Mouse (Mus musculus): ENCODE measurements around the gene Nutm2. TPM values are rescaled to one million over a fixed set of nuclear protein-coding genes. Genes with fewer than 3 reads are reported as not detected.
"Not testable (repeated sequence)": the region's sequence is repeated elsewhere in the genome, so short reads cannot be mapped to it uniquely, and the experiment has no call there.

Nutm2 gene
- polyA plus RNA-seq, 1 experiment, result not detected

DNA sequence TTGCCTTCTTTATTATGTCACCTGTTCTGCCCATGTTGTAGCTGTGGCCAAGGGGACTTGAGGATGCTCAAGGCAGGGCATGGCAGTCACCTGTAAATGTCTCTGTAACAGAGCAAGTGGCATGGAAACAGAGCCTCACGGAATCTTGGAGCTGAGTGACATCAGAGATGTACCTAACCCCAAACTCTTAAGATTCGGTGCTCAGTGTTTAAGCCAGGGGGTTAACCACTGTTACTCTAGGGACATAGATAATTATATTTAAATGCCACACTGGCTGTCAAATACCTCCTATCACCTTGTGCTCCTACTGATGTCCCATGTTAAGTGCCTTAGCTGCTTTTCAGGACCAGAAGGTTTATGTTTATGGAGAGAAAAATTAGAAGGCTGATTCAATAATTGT lies 23.3 kb upstream of the Nutm2 start, which contains the start of gene Gm47429:
TSS of gene Gm47429 (minus strand) at position 101 of the 400 bp plus-strand sequence.
- WGBS, result 88% methylated on average over 2 of the region's 2 CpGs
- Histone ChIP-seq H3K27ac (ENCODE audit: control insufficient read depth, insufficient read depth, low read length) (no peak within 1 kb of the TSS), H3K36me3 (ENCODE audit: control insufficient read depth, insufficient read depth, low read length) (no peaks in the 10 kb centered on the region), H3K4me3 (ENCODE audit: control insufficient read depth, insufficient read depth, low read length) (no peak within 1 kb of the TSS), H3K4me1 (replicated peaks; ENCODE audit: control insufficient read depth, insufficient read depth, low read length) (no peaks in the 10 kb centered on the region), H3K27me3 (ENCODE audit: control insufficient read depth, insufficient read depth, low read length) (no peaks in the 10 kb centered on the region)
- TF ChIP-seq CTCF (IDR thresholded peaks at IDR 0.05; ENCODE audit: borderline replicate concordance, control insufficient read depth, extremely low read depth, insufficient read depth, low read length, poor library complexity) (no peak), POLR2A (IDR thresholded peaks at IDR 0.05; ENCODE audit: control insufficient read depth, extremely low read depth, insufficient read depth, low read length, poor library complexity) (no peak)
- DNase-seq, result no peak

DNA sequence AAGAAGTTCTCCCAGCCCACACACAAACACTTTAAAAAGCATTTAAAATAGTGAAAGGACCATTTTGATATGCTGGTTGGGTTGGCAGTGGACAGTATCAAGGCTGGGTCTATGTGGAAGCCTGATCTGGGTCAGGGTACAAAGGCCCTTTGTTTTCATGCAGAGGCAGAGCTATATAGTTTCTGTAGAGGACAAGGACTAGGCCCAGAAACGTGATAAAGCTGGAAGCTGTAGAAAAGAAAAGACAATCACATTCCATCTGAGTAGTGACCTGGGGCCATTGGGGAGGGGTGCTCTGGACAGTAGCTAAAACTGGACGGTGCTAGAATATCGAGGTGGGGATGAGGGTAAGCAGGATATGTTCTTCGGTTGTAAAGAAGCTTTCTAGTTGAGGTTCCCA lies 21.8 kb upstream of the Nutm2 start:
- 85% methylated on average over 4 of the region's 4 CpGs for WGBS
- no peaks in the 10 kb centered on the region for H3K27me3 ChIP-seq (ENCODE audit: control insufficient read depth, insufficient read depth, low read length)
- no peak overlapping the region for H3K4me3 ChIP-seq (ENCODE audit: control insufficient read depth, insufficient read depth, low read length)
- H3K27ac ChIP-seq (ENCODE audit: control insufficient read depth, insufficient read depth, low read length), result no peak overlapping the region
- TF ChIP-seq CTCF (IDR thresholded peaks at IDR 0.05; ENCODE audit: borderline replicate concordance, control insufficient read depth, extremely low read depth, insufficient read depth, low read length, poor library complexity) (no peak), POLR2A (IDR thresholded peaks at IDR 0.05; ENCODE audit: control insufficient read depth, extremely low read depth, insufficient read depth, low read length, poor library complexity) (no peak)
- H3K36me3 ChIP-seq (ENCODE audit: control insufficient read depth, insufficient read depth, low read length), result no peaks in the 10 kb centered on the region
- H3K4me1 ChIP-seq (replicated peaks; ENCODE audit: control insufficient read depth, insufficient read depth, low read length), result no peaks in the 10 kb centered on the region
- no peak for DNase-seq

DNA sequence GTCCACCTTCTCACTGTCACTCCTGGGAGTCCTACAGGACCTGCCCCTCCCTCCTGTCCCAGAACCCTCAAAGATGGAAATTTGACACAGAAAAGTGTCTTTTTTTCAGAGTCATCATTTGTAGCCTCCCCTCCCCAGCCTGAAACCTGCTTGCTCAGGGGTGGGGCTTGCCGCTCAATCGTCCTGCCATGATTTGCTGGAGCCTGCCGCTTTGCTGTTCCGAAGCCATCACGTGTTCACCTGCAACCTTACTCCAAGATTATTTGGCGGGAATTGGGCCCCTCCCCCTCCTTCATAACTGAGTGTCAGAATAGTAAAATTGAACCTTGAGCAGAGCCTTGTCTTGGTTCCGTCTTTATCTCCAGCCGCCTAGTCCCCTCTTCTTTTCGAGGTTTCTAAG lies 14.8 kb upstream of the Nutm2 start:
- WGBS, result 70% methylated on average over 9 of the region's 9 CpGs
- not testable (repeated sequence) for H3K27me3 ChIP-seq (ENCODE audit: control insufficient read depth, insufficient read depth, low read length); H3K27ac ChIP-seq (ENCODE audit: control insufficient read depth, insufficient read depth, low read length); H3K36me3 ChIP-seq (ENCODE audit: control insufficient read depth, insufficient read depth, low read length); H3K4me3 ChIP-seq (ENCODE audit: control insufficient read depth, insufficient read depth, low read length); DNase-seq; H3K4me1 ChIP-seq (replicated peaks; ENCODE audit: control insufficient read depth, insufficient read depth, low read length)

DNA sequence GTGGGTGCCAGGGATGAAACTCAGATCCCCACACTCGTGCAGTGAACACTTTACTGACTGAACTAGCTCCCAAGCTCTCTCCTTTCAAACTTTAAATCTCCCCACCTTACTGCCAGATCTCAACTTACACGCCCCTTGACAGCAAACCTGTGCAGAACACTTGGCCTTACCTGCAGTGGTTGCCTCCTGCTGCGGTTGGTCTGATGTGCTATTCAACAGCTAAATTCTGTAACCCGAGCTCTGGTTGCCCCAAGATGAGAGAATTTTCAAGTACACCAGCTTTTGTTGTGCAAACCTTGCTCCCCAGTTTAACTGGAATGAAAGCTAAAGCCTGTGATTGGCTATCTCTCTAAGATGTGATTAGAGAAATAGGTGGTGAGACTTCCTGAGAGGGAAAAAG lies 13.7 kb upstream of the Nutm2 start:
- Histone ChIP-seq H3K27ac (ENCODE audit: control insufficient read depth, insufficient read depth, low read length) (no peak overlapping the region), H3K4me3 (ENCODE audit: control insufficient read depth, insufficient read depth, low read length) (no peak overlapping the region), H3K4me1 (replicated peaks; ENCODE audit: control insufficient read depth, insufficient read depth, low read length) (no peaks in the 10 kb centered on the region), H3K36me3 (ENCODE audit: control insufficient read depth, insufficient read depth, low read length) (no peaks in the 10 kb centered on the region), H3K27me3 (ENCODE audit: control insufficient read depth, insufficient read depth, low read length) (no peaks in the 10 kb centered on the region)
- 48% methylated on average over 4 of the region's 4 CpGs for WGBS
- TF ChIP-seq CTCF (IDR thresholded peaks at IDR 0.05; ENCODE audit: borderline replicate concordance, control insufficient read depth, extremely low read depth, insufficient read depth, low read length, poor library complexity) (no peak), POLR2A (IDR thresholded peaks at IDR 0.05; ENCODE audit: control insufficient read depth, extremely low read depth, insufficient read depth, low read length, poor library complexity) (no peak)
- DNase-seq, result no peak

DNA sequence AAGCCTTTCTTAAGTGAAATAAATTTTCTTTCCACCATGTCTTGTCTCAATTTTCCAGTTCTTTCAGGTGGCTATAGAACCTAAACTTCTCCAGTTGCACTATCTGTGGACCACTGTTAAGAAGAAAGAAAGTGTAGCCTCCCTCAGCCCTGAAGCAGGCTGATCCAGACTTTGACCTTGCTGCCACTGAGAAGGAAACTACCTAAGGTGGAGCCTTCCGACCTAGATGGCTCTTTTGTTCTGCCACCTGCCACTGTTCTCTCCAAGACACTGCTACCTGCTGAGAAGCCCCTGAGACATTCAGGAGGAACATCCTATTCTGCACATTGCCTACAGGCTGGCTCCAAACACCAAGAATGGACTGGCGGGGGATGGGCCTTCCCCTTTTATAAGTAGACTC lies 6.7 kb upstream of the Nutm2 start:
- not testable (repeated sequence) for H3K4me1 ChIP-seq (replicated peaks; ENCODE audit: control insufficient read depth, insufficient read depth, low read length); H3K27ac ChIP-seq (ENCODE audit: control insufficient read depth, insufficient read depth, low read length); H3K36me3 ChIP-seq (ENCODE audit: control insufficient read depth, insufficient read depth, low read length); DNase-seq; H3K4me3 ChIP-seq (ENCODE audit: control insufficient read depth, insufficient read depth, low read length); H3K27me3 ChIP-seq (ENCODE audit: control insufficient read depth, insufficient read depth, low read length)
- WGBS, result 81% methylated on average over 2 of the region's 2 CpGs

DNA sequence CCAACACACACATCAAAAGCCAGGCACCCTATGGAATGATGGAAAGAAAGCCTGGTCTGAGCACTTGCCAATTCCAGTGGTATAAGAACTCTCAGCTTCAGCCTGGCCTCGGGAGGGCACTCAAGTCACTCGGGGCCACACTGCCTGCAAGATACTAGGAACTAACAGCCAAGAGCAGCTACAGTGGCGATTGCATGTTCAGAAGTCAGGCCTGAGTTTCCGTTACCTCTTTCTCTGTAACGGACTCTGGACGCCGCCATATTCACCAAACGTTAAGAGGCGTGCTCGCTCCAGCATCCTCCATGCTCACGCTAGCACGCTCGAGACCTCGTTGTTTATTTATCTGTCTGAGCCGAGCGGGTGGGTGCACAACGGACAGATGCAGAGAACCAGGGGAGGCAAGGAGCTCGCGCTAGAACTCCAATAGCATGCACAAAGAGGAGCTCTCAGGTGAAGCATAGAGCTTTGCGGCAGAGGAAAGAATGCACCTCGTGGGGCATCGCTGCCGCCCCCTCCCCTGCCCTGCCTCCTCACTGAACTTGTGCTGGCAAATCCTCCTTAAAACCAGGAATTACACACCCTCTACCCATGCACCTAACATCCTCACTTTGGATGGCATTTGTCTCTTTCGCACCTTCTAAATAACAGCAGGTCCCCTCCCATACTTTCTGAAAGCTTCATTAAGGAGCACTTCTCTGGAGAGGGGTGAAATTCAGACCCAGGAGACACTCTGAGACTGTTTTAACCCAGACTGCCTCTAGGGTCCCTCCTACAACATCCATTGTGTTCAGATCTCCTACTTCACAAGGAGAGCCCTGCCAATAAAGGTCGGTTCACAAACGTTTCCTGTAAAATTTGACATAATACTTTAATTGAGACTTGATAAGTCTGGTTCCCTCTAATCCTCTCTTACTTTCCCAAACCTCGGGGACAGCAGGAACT lies 2.2 kb upstream of the Nutm2 start:
- 41% methylated on average over 27 of the region's 27 CpGs for WGBS
- Histone ChIP-seq H3K36me3 (ENCODE audit: control insufficient read depth, insufficient read depth, low read length) (no peaks in the 10 kb centered on the region), H3K4me3 (ENCODE audit: control insufficient read depth, insufficient read depth, low read length) (no peak overlapping the region), H3K27ac (ENCODE audit: control insufficient read depth, insufficient read depth, low read length) (no peak overlapping the region), H3K27me3 (ENCODE audit: control insufficient read depth, insufficient read depth, low read length) (no peaks in the 10 kb centered on the region), H3K4me1 (replicated peaks; ENCODE audit: control insufficient read depth, insufficient read depth, low read length) (no peaks in the 10 kb centered on the region)
- no peak for TF ChIP-seq CTCF (IDR thresholded peaks at IDR 0.05; ENCODE audit: borderline replicate concordance, control insufficient read depth, extremely low read depth, insufficient read depth, low read length, poor library complexity)
- no peak for TF ChIP-seq POLR2A (IDR thresholded peaks at IDR 0.05; ENCODE audit: control insufficient read depth, extremely low read depth, insufficient read depth, low read length, poor library complexity)
- DNase-seq, result no peak

DNA sequence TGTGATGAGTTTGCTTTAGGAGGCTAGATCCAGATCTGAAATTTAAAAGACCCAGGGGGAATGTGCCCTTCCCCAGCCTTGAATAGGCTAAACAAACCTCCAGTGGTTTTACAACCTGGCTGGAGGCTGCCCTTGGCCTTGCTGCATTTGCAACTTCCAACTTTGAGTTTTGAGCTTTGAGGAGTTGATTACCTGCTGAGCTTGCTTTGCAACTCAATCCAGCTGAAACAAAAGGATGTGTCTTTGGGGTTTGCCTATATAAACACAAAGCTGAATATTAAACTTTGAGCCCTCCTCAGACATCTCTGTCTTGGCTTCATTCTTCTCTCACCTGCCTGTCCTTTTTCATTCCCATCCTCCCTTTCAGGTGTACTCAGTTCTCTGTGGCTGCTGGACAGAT lies 21.4 kb downstream of the Nutm2 start:
- not testable (repeated sequence) for DNase-seq; H3K27me3 ChIP-seq (ENCODE audit: control insufficient read depth, insufficient read depth, low read length); H3K36me3 ChIP-seq (ENCODE audit: control insufficient read depth, insufficient read depth, low read length); H3K4me3 ChIP-seq (ENCODE audit: control insufficient read depth, insufficient read depth, low read length); H3K4me1 ChIP-seq (replicated peaks; ENCODE audit: control insufficient read depth, insufficient read depth, low read length); H3K27ac ChIP-seq (ENCODE audit: control insufficient read depth, insufficient read depth, low read length)

DNA sequence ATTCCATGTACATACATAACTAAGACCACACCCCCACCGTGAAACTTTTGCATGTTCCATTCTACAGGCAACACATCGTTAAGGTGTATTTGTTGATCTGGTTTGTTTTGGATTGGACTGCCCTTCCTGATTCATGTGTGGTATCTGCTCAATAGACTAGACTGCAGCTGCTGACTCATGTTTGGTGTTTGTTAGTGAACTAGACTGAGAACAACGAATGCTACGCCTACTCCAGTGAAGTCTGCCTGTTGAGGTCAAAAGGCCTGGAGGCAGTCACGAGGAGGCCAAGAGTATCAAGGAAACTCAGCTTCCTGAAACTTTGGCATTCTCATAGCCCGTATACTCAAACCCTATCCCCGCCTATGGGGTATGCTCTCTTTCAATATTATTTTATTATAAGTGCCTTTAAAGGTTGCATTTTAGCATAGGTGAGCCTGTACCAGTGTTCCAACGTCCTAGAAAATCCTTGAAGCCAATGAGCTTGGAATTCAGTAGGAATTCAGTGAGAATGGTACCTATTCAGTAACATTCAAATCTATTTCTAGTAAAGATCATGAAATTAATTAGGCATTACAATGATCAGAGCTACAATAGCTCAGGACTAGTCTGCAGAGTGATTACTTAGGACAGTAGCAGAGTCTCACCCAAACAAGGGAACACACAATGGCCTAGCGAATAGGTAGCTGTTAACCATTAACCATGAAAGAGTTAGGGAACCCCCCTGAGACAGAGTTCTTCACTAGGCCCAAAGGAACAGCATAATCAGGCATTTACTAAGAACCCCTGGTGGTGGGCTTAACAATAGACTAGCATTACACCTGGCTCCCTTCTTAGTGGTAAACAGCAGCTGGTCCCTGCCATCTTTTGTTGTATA lies 43.6 kb downstream of the Nutm2 start:
- H3K27ac ChIP-seq (ENCODE audit: control insufficient read depth, insufficient read depth, low read length); DNase-seq; H3K4me1 ChIP-seq (replicated peaks; ENCODE audit: control insufficient read depth, insufficient read depth, low read length); H3K4me3 ChIP-seq (ENCODE audit: control insufficient read depth, insufficient read depth, low read length); H3K36me3 ChIP-seq (ENCODE audit: control insufficient read depth, insufficient read depth, low read length); H3K27me3 ChIP-seq (ENCODE audit: control insufficient read depth, insufficient read depth, low read length): not testable (repeated sequence)
- WGBS, result 86% methylated on average over 9 of the region's 9 CpGs

Data from thymus, adult 2 months (tissue).